Mouse (Mus musculus) hindbrain, embryonic 11.5 days (tissue): ENCODE measurements at regions not wholly inside any gene's neighbourhood (a gene's known extent, or its start where the extent isn't known, plus 50 kb on each side); places are given as distances from the start of the nearest gene placed in this dataset.

ENCODE experiments used
- ATAC-seq: fragments of 200-750 bp; cut with Nextera tagmentation; 2 replicates; pipeline ENCODE4 v1.8.0; 2017; ENCODE audit warnings: mild to moderate bottlenecking, moderate TSS enrichment, moderate library complexity; ENCODE audit not compliant: low FRiP score
- DNase-seq: peaks from one replicate; pipeline ENCODE4 v3.0.0-alpha.2; 2015; ENCODE audit warnings: low spot score
- H3K27ac ChIP-seq: fragments of 300-500 bp; sonication (generic); 2 replicates; pipeline ENCODE4 v1.5.1; 2014; ENCODE audit warnings: mild to moderate bottlenecking, low read depth, low read length
- H3K27me3 ChIP-seq: fragments of 300-500 bp; sonication (generic); 2 replicates; pipeline ENCODE4 v1.6.1; 2014; ENCODE audit warnings: mild to moderate bottlenecking, low read length, moderate library complexity, mixed read lengths; ENCODE audit not compliant: control insufficient read depth, insufficient read depth
- H3K36me3 ChIP-seq: fragments of 300-500 bp; sonication (generic); 2 replicates; pipeline ENCODE4 v1.6.1; 2014; ENCODE audit warnings: mild to moderate bottlenecking, low read length, moderate library complexity, mixed read lengths; ENCODE audit not compliant: control insufficient read depth, insufficient read depth
- H3K4me1 ChIP-seq: fragments of 300-500 bp; sonication (generic); replicated peaks from 2 replicates; pipeline ENCODE4 v1.6.1; 2014; ENCODE audit warnings: low read length, mixed read lengths; ENCODE audit not compliant: control insufficient read depth, insufficient read depth
- H3K4me2 ChIP-seq: fragments of 300-500 bp; sonication (generic); replicated peaks from 2 replicates; pipeline ENCODE4 v1.6.1; 2014; ENCODE audit warnings: mild to moderate bottlenecking, low read depth, low read length
- H3K4me3 ChIP-seq: fragments of 300-500 bp; sonication (generic); 2 replicates; pipeline ENCODE4 v1.5.1; 2014; ENCODE audit warnings: low read depth, low read length
- H3K9ac ChIP-seq: fragments of 300-500 bp; sonication (generic); 2 replicates; pipeline ENCODE4 v1.6.1; 2014; ENCODE audit warnings: low read depth, low read length
- H3K9me3 ChIP-seq: fragments of 300-500 bp; sonication (generic); 2 replicates; pipeline ENCODE4 v1.6.1; 2016; ENCODE audit warnings: low read length; ENCODE audit not compliant: control insufficient read depth
- WGBS: fragments of 180-500 bp; shearing (Covaris S2); extraction: QIAGEN DNeasy Blood & Tissue Kit; methylation state at CpG from one replicate; pipeline ENCODE4 v1.1.7; 2014; 5-methylcytosine and 5-hydroxymethylcytosine counted together

- H3K9me3 ChIP-seq: no peaks in the 10 kb centered on the region
- ATAC-seq (no peak), DNase-seq (no peak)
- H3K27ac ChIP-seq: no peak overlapping the region
- no peak overlapping the region for H3K4me2 ChIP-seq
- no peaks in the 10 kb centered on the region for H3K27me3 ChIP-seq
- no peaks in the 10 kb centered on the region for H3K4me1 ChIP-seq
- no peak overlapping the region for H3K4me3 ChIP-seq
- no peaks in the 10 kb centered on the region for H3K36me3 ChIP-seq
- no peak overlapping the region for H3K9ac ChIP-seq
- WGBS: 64% methylated on average over 2 of the region's 2 CpGs
Measured at GRCm38 (mm10) chr1:154309650-154310049, 108.7 kb downstream of the Zfp648 start.
